Mouse (Mus musculus): ENCODE results near the gene Scd4. TPM values are rescaled to one million over a fixed set of nuclear protein-coding genes. Genes with fewer than 3 reads are reported as not detected.

Gene Scd4
- polyA plus RNA-seq, 1 experiment, result not detected

DNA sequence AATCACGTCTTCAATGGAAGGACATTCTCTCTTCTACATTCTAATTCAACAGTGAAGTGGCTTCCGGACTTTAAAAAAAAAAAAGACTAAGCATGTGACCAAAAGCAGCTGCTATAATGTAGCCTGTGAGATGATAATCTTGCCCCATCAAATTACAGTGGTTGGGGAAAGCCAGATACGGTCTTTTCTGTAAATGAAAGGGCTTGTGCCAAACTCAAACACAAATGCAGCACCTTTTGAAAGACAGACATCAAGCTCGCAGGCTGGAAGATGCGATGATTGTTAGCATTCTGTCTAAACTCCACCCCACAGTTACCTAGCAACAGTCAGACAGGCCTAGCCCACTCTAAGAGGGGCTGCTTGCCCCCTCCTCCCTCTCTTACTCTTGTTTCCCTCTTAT, 22.1 kb upstream of the Scd4 start:
- peak overlapping the region; percentile 70 for H3K27ac ChIP-seq (ENCODE audit: insufficient read depth, low read depth, low read length)
- WGBS, result 38% methylated on average over 5 of the region's 5 CpGs

DNA sequence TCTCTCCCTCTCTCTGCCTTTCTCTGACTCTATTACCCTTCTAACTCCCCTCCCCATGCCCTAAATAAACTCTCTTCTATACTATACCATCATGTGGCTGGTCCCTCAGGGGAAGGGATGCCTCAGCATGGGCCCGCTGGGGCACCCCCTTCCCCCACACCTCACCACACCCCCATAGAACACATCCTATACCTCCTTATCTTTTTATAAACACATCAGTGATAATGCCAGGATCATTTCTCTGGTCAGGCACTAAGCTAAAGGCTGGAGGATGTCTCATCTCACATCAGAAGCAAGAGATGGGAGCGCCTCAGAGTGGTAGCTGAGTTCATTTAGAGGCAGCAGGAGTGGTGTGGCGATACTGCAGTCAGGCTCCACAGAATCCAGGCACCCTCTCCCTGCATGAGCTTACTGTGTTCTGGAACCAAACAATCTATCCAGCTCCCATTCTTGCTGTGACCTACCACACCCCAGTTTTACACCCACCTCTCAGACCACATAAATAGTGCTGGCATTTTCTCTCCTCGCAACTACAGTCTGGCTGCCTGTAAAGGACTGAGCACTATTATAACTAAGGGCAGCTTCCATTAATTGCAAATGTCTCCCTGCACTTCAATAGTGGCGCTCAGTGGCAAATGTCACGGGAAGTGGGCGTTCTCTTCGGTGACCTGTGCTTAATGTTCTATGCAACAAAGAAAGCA, 21.4 kb upstream of the Scd4 start:
- Histone ChIP-seq H3K27ac (ENCODE audit: insufficient read depth, low read depth, low read length) (peak overlapping the region; percentile 70), H3K4me1 (ENCODE audit: control insufficient read depth, insufficient read depth, low read length) (peaks cover 16% of the 10 kb centered on the region), H3K4me3 (ENCODE audit: insufficient read depth, low read depth, low read length) (no peak overlapping the region)
- 43% methylated on average over 8 of the region's 8 CpGs for WGBS
- TF ChIP-seq CTCF (IDR thresholded peaks at IDR 0.05; ENCODE audit: insufficient read depth, low read depth, low read length) (no peak), POLR2A (IDR thresholded peaks at IDR 0.05; ENCODE audit: insufficient read depth, low read depth, low read length) (no peak)

More for the DNA sequence above, 22.1 kb upstream of the Scd4 start:
- TF ChIP-seq POLR2A (IDR thresholded peaks at IDR 0.05; ENCODE audit: insufficient read depth, low read depth, low read length) (no peak), CTCF (IDR thresholded peaks at IDR 0.05; ENCODE audit: insufficient read depth, low read depth, low read length) (no peak)
- H3K4me3 ChIP-seq (ENCODE audit: insufficient read depth, low read depth, low read length), result no peak overlapping the region
- peaks cover 16% of the 10 kb centered on the region for H3K4me1 ChIP-seq (ENCODE audit: control insufficient read depth, insufficient read depth, low read length)

DNA sequence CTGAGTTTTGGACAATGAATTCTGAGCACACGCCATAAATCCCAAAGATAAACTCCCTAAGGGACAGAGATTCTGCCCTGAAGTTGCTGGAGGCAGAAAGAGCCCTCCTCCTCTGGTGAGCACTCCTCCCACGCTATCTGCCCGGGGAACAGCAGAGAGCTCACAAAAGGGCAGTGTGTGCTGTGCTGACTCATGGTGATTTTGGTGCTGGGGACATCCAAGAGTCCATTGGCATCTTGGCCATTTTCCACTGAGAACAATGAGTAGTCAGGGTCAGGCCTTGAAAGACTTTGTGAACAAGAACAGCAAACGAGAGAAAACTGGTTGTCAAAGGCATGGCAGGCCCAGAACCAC, 20.9 kb upstream of the Scd4 start:
- TF ChIP-seq POLR2A (IDR thresholded peaks at IDR 0.05; ENCODE audit: insufficient read depth, low read depth, low read length) (no peak), CTCF (IDR thresholded peaks at IDR 0.05; ENCODE audit: insufficient read depth, low read depth, low read length) (no peak)
- H3K27ac ChIP-seq (ENCODE audit: insufficient read depth, low read depth, low read length), result peak overlapping the region; percentile 70
- WGBS, result 25% methylated on average over 4 of the region's 4 CpGs
- H3K4me1 ChIP-seq (ENCODE audit: control insufficient read depth, insufficient read depth, low read length), result peaks cover 20% of the 10 kb centered on the region
- H3K4me3 ChIP-seq (ENCODE audit: insufficient read depth, low read depth, low read length), result no peak overlapping the region

DNA sequence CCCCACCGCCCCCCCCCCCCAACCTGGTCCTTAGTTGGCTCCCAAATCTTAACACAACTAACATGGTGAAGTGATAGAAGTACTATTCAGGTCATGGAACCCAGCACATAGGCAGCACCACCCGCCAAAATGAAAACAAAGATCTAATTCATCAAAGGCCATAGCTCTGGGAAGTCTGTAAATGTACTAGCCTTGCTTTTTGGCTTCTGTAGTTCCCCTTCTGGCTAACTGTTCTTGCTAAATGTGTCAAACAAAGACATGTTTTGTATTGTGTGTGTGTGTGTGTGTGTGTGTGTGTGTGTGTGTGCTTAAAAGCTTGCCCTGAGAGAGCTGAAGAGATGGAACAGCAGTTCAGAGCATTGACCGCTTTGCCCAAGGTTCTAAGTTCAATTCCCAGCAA, 19.8 kb upstream of the Scd4 start:
- TF ChIP-seq CTCF (IDR thresholded peaks at IDR 0.05; ENCODE audit: insufficient read depth, low read depth, low read length) (no peak), POLR2A (IDR thresholded peaks at IDR 0.05; ENCODE audit: insufficient read depth, low read depth, low read length) (no peak)
- Histone ChIP-seq H3K4me3 (ENCODE audit: insufficient read depth, low read depth, low read length) (no peak overlapping the region), H3K27ac (ENCODE audit: insufficient read depth, low read depth, low read length) (no peak overlapping the region), H3K4me1 (ENCODE audit: control insufficient read depth, insufficient read depth, low read length) (peaks cover 23% of the 10 kb centered on the region)
- 56% methylated on average over 3 of the region's 3 CpGs for WGBS

DNA sequence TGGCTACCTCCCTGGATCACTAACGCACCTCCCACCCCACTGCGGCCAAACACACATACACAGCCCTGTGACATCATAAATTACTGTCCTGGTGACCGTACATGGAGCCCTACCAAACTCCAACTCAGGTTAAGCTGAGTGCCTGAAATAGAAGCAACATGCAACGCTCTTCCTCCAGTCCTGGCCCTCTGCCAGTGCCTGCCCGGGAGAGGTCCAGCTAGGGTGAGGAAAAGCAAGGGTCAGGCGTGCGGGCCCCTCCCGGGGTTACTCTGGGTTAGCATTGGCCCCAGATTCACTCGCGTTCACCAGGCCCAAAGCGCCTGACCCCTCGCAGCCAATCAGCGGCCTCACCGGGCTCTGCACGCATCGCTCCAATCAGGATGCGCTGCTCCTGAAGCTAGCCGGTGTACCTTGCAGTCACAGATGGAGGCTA, 18.5 kb upstream of the Scd4 start:
- 2% methylated on average over 18 of the region's 18 CpGs for WGBS
- Histone ChIP-seq H3K27ac (ENCODE audit: insufficient read depth, low read depth, low read length) (peak overlapping the region; percentile 99), H3K4me1 (ENCODE audit: control insufficient read depth, insufficient read depth, low read length) (peaks cover 23% of the 10 kb centered on the region), H3K4me3 (ENCODE audit: insufficient read depth, low read depth, low read length) (peak overlapping the region; percentile 39)
- TF ChIP-seq POLR2A (IDR thresholded peaks at IDR 0.05; ENCODE audit: insufficient read depth, low read depth, low read length) (no peak), CTCF (IDR thresholded peaks at IDR 0.05; ENCODE audit: insufficient read depth, low read depth, low read length) (no peak)

DNA sequence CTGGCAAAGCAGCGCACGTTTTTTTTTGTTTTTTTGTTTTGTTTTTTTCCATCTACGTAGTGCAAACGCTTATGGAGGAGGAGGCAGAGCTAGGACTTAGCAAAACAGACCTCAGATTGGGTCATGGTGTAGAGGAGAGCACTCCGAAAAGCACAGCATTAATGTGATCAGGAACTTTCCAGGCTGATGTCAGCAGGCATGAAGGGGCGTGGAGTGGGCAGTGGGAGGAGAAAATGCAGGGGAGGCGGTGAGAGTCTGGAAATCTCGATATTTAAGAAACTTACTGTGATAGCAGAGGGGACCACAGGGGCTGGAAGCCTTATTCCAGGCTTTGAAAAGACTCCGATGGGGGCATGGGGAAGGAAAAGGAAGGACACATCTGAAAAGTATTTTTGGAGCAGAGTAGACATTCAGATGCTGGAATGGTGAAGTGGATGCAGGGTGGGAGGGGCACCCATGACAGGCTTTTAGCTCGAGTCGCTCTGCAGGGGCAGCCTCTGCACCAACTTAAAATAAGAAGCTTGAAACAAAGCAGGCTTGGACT, 17.9 kb upstream of the Scd4 start:
- H3K27ac ChIP-seq (ENCODE audit: insufficient read depth, low read depth, low read length), result peak overlapping the region; percentile 59
- peaks cover 23% of the 10 kb centered on the region for H3K4me1 ChIP-seq (ENCODE audit: control insufficient read depth, insufficient read depth, low read length)
- WGBS, result under 1% methylated on average over 11 of the region's 11 CpGs
- peak overlapping the region; percentile 39 for H3K4me3 ChIP-seq (ENCODE audit: insufficient read depth, low read depth, low read length)
- TF ChIP-seq POLR2A (IDR thresholded peaks at IDR 0.05; ENCODE audit: insufficient read depth, low read depth, low read length), result no peak
- no peak for TF ChIP-seq CTCF (IDR thresholded peaks at IDR 0.05; ENCODE audit: insufficient read depth, low read depth, low read length)

DNA sequence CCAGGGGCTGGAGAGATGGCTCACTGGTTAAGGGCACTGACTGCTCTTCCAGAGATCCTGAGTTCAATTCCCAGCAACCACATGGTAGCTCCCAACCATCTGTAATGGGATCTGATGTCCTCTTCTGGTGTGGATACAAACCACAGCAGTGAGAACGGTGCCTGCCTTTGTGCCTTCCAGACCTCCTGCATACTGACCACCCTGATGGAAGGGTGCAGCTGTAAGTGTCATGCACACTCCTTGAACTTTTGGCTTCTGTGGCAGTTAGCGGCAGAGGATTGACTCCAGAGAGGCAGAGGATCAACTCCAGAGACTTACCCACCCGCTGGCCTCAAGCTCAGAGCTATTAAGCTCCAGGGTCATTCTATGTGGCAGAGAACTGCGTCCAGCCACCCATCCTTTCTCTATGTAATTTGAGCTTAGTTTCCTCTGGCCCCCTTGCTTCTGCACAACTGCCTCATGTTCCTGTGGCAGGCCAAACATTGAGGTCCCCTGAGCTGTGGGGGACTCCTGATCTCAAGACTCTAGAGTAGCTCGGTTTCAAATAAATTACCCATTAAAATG, 16.1 kb upstream of the Scd4 start:
- no peak for TF ChIP-seq POLR2A (IDR thresholded peaks at IDR 0.05; ENCODE audit: insufficient read depth, low read depth, low read length)
- TF ChIP-seq CTCF (IDR thresholded peaks at IDR 0.05; ENCODE audit: insufficient read depth, low read depth, low read length), result no peak
- Histone ChIP-seq H3K4me1 (ENCODE audit: control insufficient read depth, insufficient read depth, low read length) (peaks cover 18% of the 10 kb centered on the region), H3K27ac (ENCODE audit: insufficient read depth, low read depth, low read length) (peak overlapping the region; percentile 51; the same call in 1 of the 2 replicates), H3K4me3 (ENCODE audit: insufficient read depth, low read depth, low read length) (no peak overlapping the region)
- WGBS, result 81% methylated on average over 5 of the region's 5 CpGs

DNA sequence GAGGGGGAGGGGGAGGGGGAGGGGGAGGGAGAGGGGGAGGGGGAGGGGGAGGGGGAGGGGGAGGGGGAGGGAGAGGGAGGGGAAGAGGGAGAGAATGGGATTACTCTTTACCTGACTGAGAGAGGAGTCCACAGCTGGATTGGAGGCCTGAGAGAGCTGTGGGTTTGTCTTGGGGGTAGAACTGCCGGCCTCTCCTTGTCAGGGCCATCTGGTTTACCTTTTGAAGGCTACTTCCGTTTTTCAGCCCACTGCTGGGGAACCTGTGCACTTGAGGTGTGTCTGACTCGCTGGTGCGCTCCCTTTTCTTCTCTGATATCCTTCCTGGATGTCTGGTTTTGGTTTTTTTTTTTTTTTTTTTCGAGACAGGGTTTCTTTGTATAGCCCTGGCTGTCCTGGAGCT, 15.5 kb upstream of the Scd4 start:
- TF ChIP-seq CTCF (IDR thresholded peaks at IDR 0.05; ENCODE audit: insufficient read depth, low read depth, low read length) (no peak), POLR2A (IDR thresholded peaks at IDR 0.05; ENCODE audit: insufficient read depth, low read depth, low read length) (no peak)
- Histone ChIP-seq H3K4me1 (ENCODE audit: control insufficient read depth, insufficient read depth, low read length) (peaks cover 15% of the 10 kb centered on the region), H3K4me3 (ENCODE audit: insufficient read depth, low read depth, low read length) (no peak overlapping the region), H3K27ac (ENCODE audit: insufficient read depth, low read depth, low read length) (no peak overlapping the region)
- 85% methylated on average over 5 of the region's 5 CpGs for WGBS

DNA sequence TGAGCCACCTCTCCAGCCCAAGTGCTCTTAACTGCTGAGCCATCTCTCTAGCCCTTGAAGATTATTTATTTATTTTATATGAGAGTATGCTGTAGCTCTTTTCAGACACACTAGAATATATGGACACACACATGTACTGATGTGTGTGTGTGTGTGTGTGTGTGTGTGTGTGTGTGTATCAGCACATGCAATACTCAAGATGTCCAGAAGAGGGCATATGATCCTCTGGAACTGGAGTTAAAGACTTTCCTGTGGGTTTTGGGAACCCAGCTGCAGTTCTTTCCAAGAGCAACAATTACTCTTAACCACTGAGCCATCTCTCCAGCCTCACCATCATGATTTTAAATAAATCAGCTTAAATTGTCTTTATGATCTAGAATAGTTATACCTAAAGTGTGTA, 14.3 kb upstream of the Scd4 start:
- no peak for TF ChIP-seq CTCF (IDR thresholded peaks at IDR 0.05; ENCODE audit: insufficient read depth, low read depth, low read length)
- no peak for TF ChIP-seq POLR2A (IDR thresholded peaks at IDR 0.05; ENCODE audit: insufficient read depth, low read depth, low read length)
- Histone ChIP-seq H3K27ac (ENCODE audit: insufficient read depth, low read depth, low read length) (no peak overlapping the region), H3K4me1 (ENCODE audit: control insufficient read depth, insufficient read depth, low read length) (peaks cover 15% of the 10 kb centered on the region), H3K4me3 (ENCODE audit: insufficient read depth, low read depth, low read length) (no peak overlapping the region)

Measured in olfactory bulb, adult 2 months (tissue).